Comparison of ENCODE assay signal across 9 mouse cellular contexts in the genomic region with DNA sequence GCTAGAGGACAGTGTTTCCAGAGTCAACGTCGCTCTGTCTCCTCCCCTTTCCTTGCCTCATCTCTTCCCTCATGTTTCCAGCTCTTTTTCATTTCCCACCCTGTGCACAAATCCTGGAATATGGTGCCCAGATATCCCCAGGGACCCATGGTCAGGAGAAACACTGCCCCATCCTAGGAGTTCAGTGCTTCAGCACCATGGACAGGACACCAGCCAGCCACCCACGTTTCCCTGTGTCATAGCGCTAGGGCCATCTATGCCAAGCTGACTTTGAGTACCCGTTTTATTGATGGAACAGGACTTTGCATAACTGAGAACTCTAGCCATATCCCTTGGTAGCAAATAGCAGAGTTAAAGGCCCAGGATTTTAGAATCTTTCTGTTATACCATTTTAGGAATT. TPM values are rescaled to one million over a fixed set of nuclear protein-coding genes. Genes with fewer than 3 reads are reported as not detected.
DNase-seq lines count a peak whose midpoint lies in the region; ATAC-seq and TF ChIP-seq lines count a peak whose summit lies in the region.
"Had no signal": no experiment of that assay in that cellular context is flagged by ENCODE, and none has a peak within 500 bp of the region (broad histone marks: within the 10 kb centered on the region; RNA-seq: fewer than 3 reads in every experiment).

No protein-coding gene starts in this region.

- ATAC-seq in forebrain, embryonic 14.5 days: no peak
- ATAC-seq in forebrain, embryonic 15.5 days (replicated peaks): no peak
- no peak for ATAC-seq in midbrain, embryonic 12.5 days (ENCODE audit: low FRiP score, low read depth)
- no peak for ATAC-seq in midbrain, embryonic 16.5 days
- ATAC-seq in embryonic facial prominence, embryonic 11.5 days (replicated peaks; ENCODE audit: insufficient number of reproducible peaks, low FRiP score, low TSS enrichment, low read depth): no peak

- 30% methylated on average over 5 of the region's 5 CpGs for WGBS in forebrain, embryonic 14.5 days
- WGBS in forebrain, embryonic 15.5 days: 31% methylated on average over 5 of the region's 5 CpGs
- 27% methylated on average over 5 of the region's 5 CpGs for WGBS in midbrain, embryonic 12.5 days
- 36% methylated on average over 5 of the region's 5 CpGs for WGBS in midbrain, embryonic 16.5 days
- 28% methylated on average over 5 of the region's 5 CpGs for WGBS in embryonic facial prominence, embryonic 11.5 days

- peak; percentile 22 for DNase-seq in forebrain, embryonic 14.5 days (ENCODE audit: low spot score)
- peak; percentile 73 for DNase-seq in embryonic facial prominence, embryonic 11.5 days (ENCODE audit: low spot score)
- DNase-seq in left cerebral cortex, postnatal 36 days (ENCODE audit: low spot score in 2 of 2): no peak
- no peak for DNase-seq in frontal cortex, postnatal 14 days (ENCODE audit: low spot score in 2 of 2)

- no peaks in the 10 kb centered on the region for H3K9me3 ChIP-seq in forebrain, embryonic 14.5 days (replicated peaks; ENCODE audit: control insufficient read depth, low read length)
- no peaks in the 10 kb centered on the region for H3K9me3 ChIP-seq in forebrain, embryonic 15.5 days
- no peaks in the 10 kb centered on the region for H3K9me3 ChIP-seq in midbrain, embryonic 12.5 days
- H3K9me3 ChIP-seq in midbrain, embryonic 16.5 days (replicated peaks; ENCODE audit: control insufficient read depth, low read length, poor library complexity, severe bottlenecking): no peaks in the 10 kb centered on the region
- no peaks in the 10 kb centered on the region for H3K9me3 ChIP-seq in embryonic facial prominence, embryonic 11.5 days (replicated peaks; ENCODE audit: control insufficient read depth, low read length)

- H3K9ac ChIP-seq in forebrain, embryonic 14.5 days (ENCODE audit: low read length): no peak overlapping the region
- no peak overlapping the region for H3K9ac ChIP-seq in forebrain, embryonic 15.5 days (replicated peaks)
- H3K9ac ChIP-seq in midbrain, embryonic 12.5 days (replicated peaks): no peak overlapping the region
- H3K9ac ChIP-seq in midbrain, embryonic 16.5 days (ENCODE audit: low read depth, low read length): no peak overlapping the region
- no peak overlapping the region for H3K9ac ChIP-seq in embryonic facial prominence, embryonic 11.5 days (replicated peaks; ENCODE audit: low read length)

- no peak overlapping the region for H3ac ChIP-seq in myocyte (ENCODE audit: control insufficient read depth, insufficient read length)

- H3K36me3 ChIP-seq in forebrain, embryonic 14.5 days (ENCODE audit: control insufficient read depth, insufficient read depth, low read length): no peaks in the 10 kb centered on the region
- H3K36me3 ChIP-seq in forebrain, embryonic 15.5 days: no peaks in the 10 kb centered on the region
- no peaks in the 10 kb centered on the region for H3K36me3 ChIP-seq in midbrain, embryonic 12.5 days
- H3K36me3 ChIP-seq in midbrain, embryonic 16.5 days (ENCODE audit: control insufficient read depth, insufficient read depth, low read length): no peaks in the 10 kb centered on the region
- no peaks in the 10 kb centered on the region for H3K36me3 ChIP-seq in embryonic facial prominence, embryonic 11.5 days (replicated peaks; ENCODE audit: control insufficient read depth, insufficient read depth, low read depth, low read length)
- no peaks in the 10 kb centered on the region for H3K36me3 ChIP-seq in myocyte (ENCODE audit: control insufficient read depth, insufficient read depth)

- H3K79me2 ChIP-seq in myocyte (ENCODE audit: control insufficient read depth, insufficient read depth): no peaks in the 10 kb centered on the region

- intact Hi-C loops in left cerebral cortex, postnatal 36 days (cut with DNase I): no loop called here

- H3K27me3 ChIP-seq in forebrain, embryonic 14.5 days (replicated peaks; ENCODE audit: control insufficient read depth, insufficient read depth, low read length): no peaks in the 10 kb centered on the region
- H3K27me3 ChIP-seq in forebrain, embryonic 15.5 days: no peaks in the 10 kb centered on the region
- no peaks in the 10 kb centered on the region for H3K27me3 ChIP-seq in midbrain, embryonic 12.5 days
- H3K27me3 ChIP-seq in midbrain, embryonic 16.5 days (ENCODE audit: control insufficient read depth, insufficient read depth, low read depth, low read length): no peaks in the 10 kb centered on the region
- no peaks in the 10 kb centered on the region for H3K27me3 ChIP-seq in embryonic facial prominence, embryonic 11.5 days (ENCODE audit: control insufficient read depth, insufficient read depth, low read length)
- H3K27me3 ChIP-seq in myocyte (ENCODE audit: control insufficient read depth, insufficient read depth, insufficient read length): no peaks in the 10 kb centered on the region

- no peak overlapping the region for H3K4me2 ChIP-seq in forebrain, embryonic 14.5 days (ENCODE audit: low read length)
- H3K4me2 ChIP-seq in forebrain, embryonic 15.5 days (replicated peaks): no peak overlapping the region
- no peak overlapping the region for H3K4me2 ChIP-seq in midbrain, embryonic 12.5 days (replicated peaks)
- no peak overlapping the region for H3K4me2 ChIP-seq in midbrain, embryonic 16.5 days (ENCODE audit: low read length)
- no peak overlapping the region for H3K4me2 ChIP-seq in embryonic facial prominence, embryonic 11.5 days (ENCODE audit: low read depth, low read length)
- no peak overlapping the region for H3K4me2 ChIP-seq in myocyte (ENCODE audit: low read depth)

- H3K4me1 ChIP-seq in forebrain, embryonic 14.5 days (ENCODE audit: control insufficient read depth, insufficient read depth, low read length): 0 out of 2 replicates have a peak, but pooled peaks cover 6% of the 10 kb centered on the region
- H3K4me1 ChIP-seq in forebrain, embryonic 15.5 days: peaks cover 17% of the 10 kb centered on the region
- peaks cover 19% of the 10 kb centered on the region for H3K4me1 ChIP-seq in midbrain, embryonic 12.5 days
- H3K4me1 ChIP-seq in midbrain, embryonic 16.5 days (ENCODE audit: control insufficient read depth, insufficient read depth, low read length): peaks cover 15% of the 10 kb centered on the region
- no peaks in the 10 kb centered on the region for H3K4me1 ChIP-seq in embryonic facial prominence, embryonic 11.5 days (ENCODE audit: control insufficient read depth, insufficient read depth, low read length)

- no peak overlapping the region; the same call in 1 of the 2 replicates for H3K27ac ChIP-seq in forebrain, embryonic 14.5 days (ENCODE audit: low read depth, low read length)
- H3K27ac ChIP-seq in forebrain, embryonic 15.5 days (replicated peaks): no peak overlapping the region
- peak overlapping the region; percentile 57 for H3K27ac ChIP-seq in midbrain, embryonic 12.5 days (replicated peaks)
- no peak overlapping the region; the same call in 1 of the 2 replicates for H3K27ac ChIP-seq in midbrain, embryonic 16.5 days (ENCODE audit: low read length)
- no peak overlapping the region for H3K27ac ChIP-seq in embryonic facial prominence, embryonic 11.5 days (replicated peaks; ENCODE audit: low read depth, low read length)
- H3K27ac ChIP-seq: macrophage had no signal

- no peak overlapping the region for H3K4me3 ChIP-seq in forebrain, embryonic 14.5 days (ENCODE audit: low read depth, low read length)
- H3K4me3 ChIP-seq in forebrain, embryonic 15.5 days: no peak overlapping the region
- no peak overlapping the region for H3K4me3 ChIP-seq in midbrain, embryonic 12.5 days
- H3K4me3 ChIP-seq in midbrain, embryonic 16.5 days (ENCODE audit: low read depth, low read length): no peak overlapping the region
- H3K4me3 ChIP-seq in embryonic facial prominence, embryonic 11.5 days (ENCODE audit: low read depth, low read length): no peak overlapping the region
- H3K4me3 ChIP-seq in myocyte: no peak overlapping the region

- no peak for TF ChIP-seq POLR2A in myocyte (IDR thresholded peaks at IDR 0.05; ENCODE audit: insufficient read length, low read depth)

TF ChIP-seq in myocyte, 11 proteins besides CTCF, POLR2A, EP300 and RAD21:
- TF ChIP-seq REST (IDR thresholded peaks at IDR 0.05; ENCODE audit: insufficient read depth, insufficient read length): peak; percentile 77
- TF ChIP-seq TCF12 (IDR thresholded peaks at IDR 0.05; ENCODE audit: insufficient read depth, poor library complexity, severe bottlenecking): no peak

RNA-seq across cellular contexts. Expression of a gene that starts 55.0 kb away (rescaled TPM):
- 3.2 and 4.7 TPM in 2 replicates for polyA plus RNA-seq in forebrain, embryonic 14.5 days (2014; fragmentation: Nextera tagmentation; extraction: Ambion mirVana)
- polyA plus RNA-seq in forebrain, embryonic 15.5 days (2015; fragmentation: Nextera tagmentation; extraction: Ambion mirVana): 8.7 and 9.0 TPM in 2 replicates
- polyA plus RNA-seq in midbrain, embryonic 12.5 days (2016; fragmentation: Nextera tagmentation; extraction: Ambion mirVana): 5.2 and 5.6 TPM in 2 replicates
- 13.7 TPM in 2 replicates for polyA plus RNA-seq in midbrain, embryonic 16.5 days (2015; fragmentation: Nextera tagmentation; extraction: Ambion mirVana)
- polyA plus RNA-seq in embryonic facial prominence, embryonic 11.5 days (2014; fragmentation: Nextera tagmentation; extraction: Ambion mirVana): 0.21 and 0.46 TPM in 2 replicates
- polyA plus RNA-seq in myocyte (2012; fragmentation: generic; extraction: Trizol): not detected
- total RNA-seq in left cerebral cortex, postnatal 36 days (2021): 10 to 100 TPM; 48.3 to 73.3 TPM
- polyA plus RNA-seq: macrophage had no signal

Comparison
In these comparisons a context has a peak if more than half of its experiments do, and no peak if none do; other contexts are left out.
1. DNase-seq: peak in forebrain, embryonic 14.5 days (single experiment) and embryonic facial prominence, embryonic 11.5 days (single experiment); none in left cerebral cortex, postnatal 36 days (0 of 2) and frontal cortex, postnatal 14 days (0 of 2).